Mouse (Mus musculus): ENCODE measurements around the gene Plcb4.

GRCm38 (mm10) chr2:135823690-135824089 lies 164.9 kb downstream of the Plcb4 start:
- TF ChIP-seq CTCF (IDR thresholded peaks at IDR 0.05; ENCODE audit: borderline replicate concordance, insufficient read depth, low read length) (no peak), POLR2A (IDR thresholded peaks at IDR 0.05; ENCODE audit: low read depth, low read length) (no peak)
